Mouse (Mus musculus) urinary bladder, postnatal 10 days (tissue): ENCODE results near the gene Fam83c.
"Not testable (repeated sequence)": the region's sequence is repeated elsewhere in the genome, so short reads cannot be mapped to it uniquely, and the experiment has no call there.

Source experiments
- DNase-seq: peaks from one replicate; pipeline ENCODE4 v3.0.0; 2022; ENCODE audit warnings: low spot score

Gene Fam83c

GRCm38 (mm10) chr2:155834732-155835131 is at the start of gene Fam83c:
TSS of gene Fam83c (minus strand) at chr2:155834854.
- DNase-seq, result no peak

DNA sequence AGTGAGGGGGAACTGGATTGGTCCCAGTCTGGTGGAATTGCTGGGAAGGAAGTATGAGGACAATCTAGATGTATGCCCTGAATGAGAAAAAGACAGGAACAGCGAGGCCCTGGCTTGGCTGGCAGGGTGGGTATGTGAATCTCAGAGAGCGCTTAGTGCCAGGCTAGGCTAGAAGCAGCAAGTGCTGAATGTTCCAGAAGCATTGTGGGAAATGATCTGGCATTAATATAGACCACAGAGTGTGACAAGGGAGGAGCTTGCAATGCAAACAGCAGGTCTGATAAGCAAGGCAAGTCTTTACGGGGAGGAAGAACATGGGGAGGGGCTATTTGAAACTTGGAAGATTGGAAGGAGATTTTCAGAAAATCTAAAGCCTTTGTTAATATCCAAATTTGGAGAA is 47.4 kb upstream of the Fam83c start:
- DNase-seq, result no peak

GRCm38 (mm10) chr2:155878964-155879876 is 44.6 kb upstream of the Fam83c start:
- DNase-seq, result no peak

- no peak for DNase-seq
Measured at GRCm38 (mm10) chr2:155873636-155874035, 39.0 kb upstream of the Fam83c start.

- no peak for DNase-seq
Measured at GRCm38 (mm10) chr2:155872930-155873507, 38.4 kb upstream of the Fam83c start.

GRCm38 (mm10) chr2:155872486-155872885 is 37.8 kb upstream of the Fam83c start:
- no peak for DNase-seq

GRCm38 (mm10) chr2:155869772-155870171 is 35.1 kb upstream of the Fam83c start:
- DNase-seq, result no peak

DNA sequence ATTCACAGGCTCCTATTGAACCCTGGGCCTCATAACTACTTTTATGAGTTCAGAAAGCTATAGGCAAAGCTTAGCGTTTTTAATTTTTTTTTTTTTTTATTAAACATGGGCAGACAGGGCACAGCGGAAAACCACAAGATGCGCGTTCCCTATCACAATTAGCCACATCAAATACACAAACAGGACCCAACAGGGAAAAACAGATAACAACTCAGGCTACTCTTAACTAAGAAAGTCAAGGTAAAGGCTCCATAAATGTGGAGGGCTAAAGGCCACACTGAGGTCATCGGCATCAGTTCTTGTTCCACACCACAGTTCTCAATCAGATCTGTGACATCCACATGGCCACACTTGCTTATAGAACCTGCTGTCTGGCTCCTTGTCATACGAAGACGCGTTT is 33.7 kb upstream of the Fam83c start:
- DNase-seq, result no peak

DNA sequence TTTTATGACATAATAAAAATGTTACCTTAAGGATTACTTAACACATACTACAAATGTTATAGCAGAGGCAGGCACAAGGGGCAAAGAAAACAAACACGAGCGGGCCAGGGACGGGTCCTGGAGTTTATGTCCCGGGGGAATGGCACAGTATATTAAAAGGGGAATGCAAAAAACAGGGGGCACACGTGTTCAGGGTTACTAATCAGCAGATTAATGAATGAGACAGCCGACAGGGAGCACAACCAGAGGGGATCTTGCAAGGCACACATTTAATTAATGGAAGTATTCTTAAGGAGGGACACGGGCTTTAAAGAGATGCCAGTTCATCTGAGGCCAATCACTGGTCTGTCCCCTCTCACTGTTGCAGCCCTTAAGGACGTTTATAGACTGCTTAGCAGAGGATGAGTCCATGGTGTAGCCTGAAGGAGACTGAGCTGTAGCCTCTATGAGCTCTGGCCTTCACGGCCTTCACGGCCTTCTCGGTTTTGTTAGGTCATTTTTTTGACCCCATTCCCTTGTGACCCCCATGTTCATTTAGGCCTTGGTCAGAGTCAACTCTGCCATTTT is 28.7 kb upstream of the Fam83c start:
- no peak for DNase-seq

DNA sequence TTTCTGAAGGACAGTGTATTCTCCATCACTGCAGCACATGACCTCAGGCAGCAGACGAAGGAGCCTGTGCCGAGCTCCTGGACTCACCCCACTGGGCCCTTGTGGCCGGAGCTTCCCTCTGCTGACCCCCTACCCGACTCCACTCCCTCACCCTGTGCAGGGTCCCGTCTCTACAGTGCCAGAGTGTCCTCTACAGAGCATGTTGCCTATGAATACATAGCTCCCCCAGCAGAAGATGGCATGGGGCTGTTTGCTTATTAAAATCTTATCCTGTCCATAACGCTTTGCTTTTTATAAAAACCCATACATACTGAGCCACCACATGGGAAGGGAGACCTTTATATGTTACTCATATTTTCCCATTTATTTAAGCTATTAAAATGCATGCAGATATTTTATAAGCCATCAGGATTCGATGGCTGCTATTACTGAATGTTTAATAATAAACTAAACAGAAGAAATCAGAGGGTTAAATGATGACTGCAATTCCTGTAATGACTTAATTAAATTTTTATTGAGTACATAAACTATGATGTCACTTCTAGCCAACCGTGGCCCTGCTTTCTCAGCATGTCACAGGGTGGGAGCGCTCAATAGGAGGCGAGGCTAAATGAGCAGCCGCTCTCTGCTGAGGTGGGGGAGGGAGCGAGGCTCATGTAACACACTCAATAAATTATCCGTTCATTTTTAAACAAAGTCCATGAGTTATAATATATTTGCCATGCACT is 28.1 kb upstream of the Fam83c start:
- DNase-seq, result no peak

GRCm38 (mm10) chr2:155861581-155861980 is 26.9 kb upstream of the Fam83c start:
- no peak for DNase-seq

DNA sequence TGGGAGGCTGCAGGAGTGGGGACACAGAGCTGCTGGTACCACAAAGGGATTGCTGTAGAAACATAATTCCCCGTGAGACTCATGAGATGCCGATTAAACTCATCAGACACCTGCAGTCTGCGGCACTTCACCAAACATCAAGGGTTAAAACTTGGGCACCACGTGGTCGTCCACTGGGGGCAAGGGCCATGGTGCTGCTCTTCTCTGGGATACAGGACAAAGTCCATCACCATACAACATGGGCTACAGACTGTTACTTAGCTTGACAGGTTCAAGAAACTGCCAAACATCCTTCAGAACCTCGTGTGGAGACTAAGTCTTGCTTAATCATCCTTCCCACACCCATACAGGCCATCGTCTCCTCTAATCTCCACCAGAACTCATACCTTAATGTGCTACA is 25.4 kb upstream of the Fam83c start:
- no peak for DNase-seq

GRCm38 (mm10) chr2:155852536-155852935 is 17.9 kb upstream of the Fam83c start:
- DNase-seq, result no peak

GRCm38 (mm10) chr2:155850120-155850519 is 15.5 kb upstream of the Fam83c start:
- no peak for DNase-seq

GRCm38 (mm10) chr2:155849464-155849863 is 14.8 kb upstream of the Fam83c start:
- DNase-seq, result no peak

GRCm38 (mm10) chr2:155848291-155848690 is 13.6 kb upstream of the Fam83c start:
- DNase-seq, result peak; percentile 41

DNA sequence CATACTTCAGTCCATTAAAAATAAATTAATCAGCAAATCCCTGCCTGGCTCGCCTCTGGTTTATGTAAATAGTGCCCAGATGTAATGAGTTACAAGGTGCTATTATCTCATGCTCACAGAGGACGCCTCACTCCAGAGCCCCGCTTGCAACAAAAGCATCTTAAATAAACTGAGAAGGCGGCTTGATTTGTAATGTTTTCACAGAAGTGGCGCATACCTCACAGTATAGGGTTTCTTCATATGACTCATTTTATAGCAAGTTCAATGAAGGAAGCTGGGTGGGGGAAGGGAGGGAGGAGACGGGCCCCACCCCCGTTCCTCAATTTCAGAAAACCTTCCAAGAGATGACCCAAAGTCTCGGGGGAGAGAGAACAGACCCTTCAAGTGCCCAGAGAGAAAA is 12.3 kb upstream of the Fam83c start:
- no peak for DNase-seq

- DNase-seq, result no peak
Measured at GRCm38 (mm10) chr2:155838961-155839360, 4.3 kb upstream of the Fam83c start.

DNA sequence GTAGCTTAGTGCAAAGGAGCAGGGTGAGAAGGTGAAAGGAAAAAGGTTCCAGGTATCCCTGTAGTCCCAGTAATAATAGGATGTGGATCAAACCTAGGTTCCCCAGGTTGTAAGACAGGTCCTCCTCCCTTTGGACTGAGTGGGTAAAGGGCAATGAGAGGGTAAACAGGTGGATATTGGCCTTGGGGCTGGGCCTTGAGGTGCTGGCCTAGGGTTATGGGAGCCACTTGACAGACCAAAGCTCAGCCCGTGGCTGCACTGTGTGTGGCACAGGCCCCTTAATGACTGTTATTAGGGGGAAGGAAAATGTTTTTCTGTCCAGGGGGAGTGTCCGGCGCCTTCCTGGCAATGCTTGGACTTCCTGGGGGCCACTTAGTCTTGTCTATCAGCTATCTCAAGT is 3.3 kb upstream of the Fam83c start:
- DNase-seq, result no peak

DNA sequence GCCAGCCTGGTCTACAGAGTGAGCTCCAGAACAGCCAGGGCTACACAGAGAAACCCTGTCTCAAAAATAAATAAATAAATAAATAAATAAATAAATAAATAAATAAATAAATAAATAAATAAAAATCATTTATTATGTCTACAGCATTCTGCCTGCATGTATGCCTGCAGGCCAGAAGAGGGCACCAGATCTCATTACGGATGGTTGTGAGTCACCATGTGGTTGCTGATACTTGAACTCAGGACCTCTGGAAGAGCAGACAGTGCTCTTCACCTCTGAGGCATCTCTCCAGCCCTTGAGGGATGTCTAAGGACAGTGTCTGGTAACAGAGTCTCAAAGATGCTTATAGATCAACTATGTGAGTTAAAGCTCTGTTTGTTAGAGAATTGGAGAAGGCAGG is 2.6 kb downstream of the Fam83c start:
- DNase-seq, result not testable (repeated sequence)

DNA sequence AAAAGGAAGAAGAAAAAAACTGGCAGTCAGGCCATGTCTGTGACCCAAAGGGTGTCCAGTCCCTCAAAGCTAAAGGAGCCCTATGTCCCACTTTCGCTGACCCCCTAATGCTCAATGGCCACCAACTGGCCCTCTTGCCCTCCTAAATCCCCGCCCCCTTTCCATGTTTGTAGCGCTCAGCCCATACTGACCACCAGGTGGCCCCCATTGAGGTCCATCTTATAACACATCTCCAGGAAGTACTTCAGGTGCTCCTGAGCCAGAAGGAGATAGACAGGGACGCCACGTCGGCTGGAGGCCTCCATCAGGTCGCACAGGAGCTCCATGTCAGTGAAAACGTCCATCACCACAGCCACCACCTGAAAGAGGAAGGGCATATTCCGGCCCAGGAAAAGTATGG is 3.4 kb downstream of the Fam83c start:
- no peak for DNase-seq

DNA sequence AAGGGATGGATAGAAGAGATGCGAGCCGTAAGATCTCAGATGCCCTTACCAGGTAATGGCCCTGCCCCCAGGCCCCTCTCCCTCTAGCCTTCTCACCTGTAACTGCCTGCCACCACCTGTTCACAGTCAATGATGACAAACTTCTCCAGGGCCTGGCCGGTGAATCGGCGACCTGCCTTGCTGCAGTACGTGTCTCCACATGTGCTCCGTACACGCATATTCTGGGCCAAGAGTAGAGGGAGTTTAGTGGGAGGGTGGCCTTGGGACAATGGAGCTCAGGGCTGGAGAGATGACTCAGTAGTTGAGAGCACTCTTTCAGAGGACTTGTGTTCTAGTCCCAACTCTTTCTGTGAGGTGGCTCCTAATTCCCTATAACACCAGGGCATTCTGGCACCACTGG is 3.8 kb downstream of the Fam83c start:
- DNase-seq, result no peak
